ENCODE assay signal across 8 mouse cellular contexts in the genomic region with DNA sequence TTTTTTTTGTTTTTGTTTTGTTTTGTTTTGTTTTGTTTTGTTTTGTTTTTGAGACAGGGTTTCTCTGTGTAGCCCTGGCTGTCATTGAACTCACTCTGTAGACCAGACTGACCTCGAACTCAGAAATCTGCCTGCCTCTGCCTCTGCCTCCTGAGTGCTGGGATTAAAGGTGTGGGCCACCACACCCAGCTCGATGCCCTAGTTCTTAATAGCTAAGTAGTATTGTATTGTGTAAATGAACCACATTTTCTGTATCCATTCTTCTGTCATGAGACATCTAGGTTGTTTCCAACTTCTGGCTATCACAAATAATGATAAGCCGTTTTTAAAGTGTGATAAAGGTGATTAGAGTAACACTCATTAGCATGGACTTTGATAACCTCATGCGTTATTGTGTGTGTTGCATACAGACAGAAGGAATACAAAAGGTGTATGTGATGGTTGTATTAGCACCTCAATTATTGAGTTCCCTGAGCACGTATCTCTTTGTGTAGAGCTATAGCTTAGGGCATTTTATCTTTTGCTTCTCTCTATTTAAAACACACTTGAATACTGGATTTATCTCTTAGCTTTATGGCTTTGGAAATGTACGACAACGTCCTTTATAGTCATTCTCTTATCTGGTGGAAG. TPM values are rescaled to one million over a fixed set of nuclear protein-coding genes. Genes with fewer than 3 reads are reported as not detected.
DNase-seq lines count a peak whose midpoint lies in the region; ATAC-seq lines count a peak whose summit lies in the region.
"Not testable (repeated sequence)": the region's sequence is repeated elsewhere in the genome, so short reads cannot be mapped to it uniquely, and the experiment has no call there.
"Had no signal": no experiment of that assay in that cellular context is flagged by ENCODE, and none has a peak within 500 bp of the region (broad histone marks: within the 10 kb centered on the region; RNA-seq: fewer than 3 reads in every experiment).

No protein-coding gene starts in this region.

- not testable (repeated sequence) for H3K27ac ChIP-seq in intestine, embryonic 14.5 days (ENCODE audit: low read depth); intestine, embryonic 15.5 days; intestine, embryonic 16.5 days (ENCODE audit: low read length)

- DNase-seq in intestine, embryonic 14.5 days (ENCODE audit: low spot score): not testable (repeated sequence)

- H3K4me3 ChIP-seq in intestine, embryonic 14.5 days (ENCODE audit: low read depth, low read length); intestine, embryonic 15.5 days (replicated peaks); intestine, embryonic 16.5 days (ENCODE audit: low read length): not testable (repeated sequence)

- H3K9ac ChIP-seq in intestine, embryonic 14.5 days (ENCODE audit: low read length); intestine, embryonic 15.5 days; intestine, embryonic 16.5 days (ENCODE audit: low read depth, low read length): not testable (repeated sequence)

- not testable (repeated sequence) for H3K4me1 ChIP-seq in intestine, embryonic 14.5 days (replicated peaks; ENCODE audit: control insufficient read depth, insufficient read depth, low read length); intestine, embryonic 15.5 days (replicated peaks); intestine, embryonic 16.5 days (ENCODE audit: control insufficient read depth, insufficient read depth, low read length)

- not testable (repeated sequence) for H3K9me3 ChIP-seq in intestine, embryonic 14.5 days (ENCODE audit: control insufficient read depth, low read length); intestine, embryonic 15.5 days; intestine, embryonic 16.5 days (ENCODE audit: control insufficient read depth, low read length)

- 0 out of 2 replicates have a peak, but pooled peaks have one; percentile 32 for ATAC-seq in intestine, embryonic 14.5 days (replicated peaks; ENCODE audit: low FRiP score, low TSS enrichment, low read depth)
- peak; percentile 87 for ATAC-seq in intestine, embryonic 15.5 days
- peak; percentile 87 for ATAC-seq in intestine, embryonic 16.5 days

- H3K4me2 ChIP-seq in intestine, embryonic 14.5 days (ENCODE audit: low read length); intestine, embryonic 15.5 days (replicated peaks); intestine, embryonic 16.5 days (ENCODE audit: low read depth, low read length): not testable (repeated sequence)

- 72% methylated on average over 7 of the region's 7 CpGs for WGBS in intestine, embryonic 14.5 days
- 67% methylated on average over 7 of the region's 7 CpGs for WGBS in intestine, embryonic 15.5 days
- 67% methylated on average over 7 of the region's 7 CpGs for WGBS in intestine, embryonic 16.5 days

- H3K27me3 ChIP-seq in intestine, embryonic 14.5 days (replicated peaks; ENCODE audit: control insufficient read depth, insufficient read depth, low read length); intestine, embryonic 15.5 days (replicated peaks); intestine, embryonic 16.5 days (replicated peaks; ENCODE audit: control insufficient read depth, insufficient read depth, low read length): not testable (repeated sequence)

- not testable (repeated sequence) for H3K36me3 ChIP-seq in intestine, embryonic 14.5 days (ENCODE audit: control insufficient read depth, insufficient read depth, low read length); intestine, embryonic 15.5 days; intestine, embryonic 16.5 days (ENCODE audit: control insufficient read depth, insufficient read depth, low read length)

RNA-seq across cellular contexts. Expression of gene Kcnj3, which starts 49.8 kb away (rescaled TPM):
- polyA plus RNA-seq in intestine, embryonic 14.5 days (2014; fragmentation: Nextera tagmentation; extraction: Ambion mirVana): 0.09 and 0.13 TPM in 2 replicates
- polyA plus RNA-seq in intestine, embryonic 15.5 days (2015; fragmentation: Nextera tagmentation; extraction: Ambion mirVana): 0.15 and 0.20 TPM in 2 replicates
- 0.26 and 0.27 TPM in 2 replicates for polyA plus RNA-seq in intestine, embryonic 16.5 days (2015; fragmentation: Nextera tagmentation; extraction: Ambion mirVana)
- polyA plus RNA-seq: activated CD4-positive, CD25-positive, alpha-beta regulatory T cell, adult 4 months; C2C12; CD4-positive, CD25-positive, alpha-beta regulatory T cell, adult 4 months; G1E; Patski had no signal

Comparison
In these comparisons a context has a peak if more than half of its experiments do, and no peak if none do; other contexts are left out.
1. ATAC-seq: peak in every context shown above with its lines; median percentile 87 in intestine, embryonic 15.5 days; 87 in intestine, embryonic 16.5 days; 32 in intestine, embryonic 14.5 days.